Mouse (Mus musculus) telencephalon, adult 2 months (tissue): ENCODE measurements around the gene Zfr.
"Not testable (repeated sequence)": the region's sequence is repeated elsewhere in the genome, so short reads cannot be mapped to it uniquely, and the experiment has no call there.

Source experiments
- DNase-seq: peaks from one replicate; pipeline ENCODE4 v3.0.0-alpha.2; 2011; ENCODE audit warnings: low read depth, low spot score

Gene Zfr

GRCm38 (mm10) chr15:12194817-12195735, 77.4 kb downstream of the Zfr start:
- DNase-seq, result no peak

- no peak for DNase-seq
Observed at GRCm38 (mm10) chr15:12195966-12196365, 78.3 kb downstream of the Zfr start.

GRCm38 (mm10) chr15:12196410-12197191, 79.0 kb downstream of the Zfr start:
- DNase-seq, result no peak

GRCm38 (mm10) chr15:12197361-12197760, 79.7 kb downstream of the Zfr start:
- DNase-seq, result no peak

GRCm38 (mm10) chr15:12200021-12200420, 82.4 kb downstream of the Zfr start:
- DNase-seq, result no peak

GRCm38 (mm10) chr15:12201856-12202255, 84.2 kb downstream of the Zfr start:
- DNase-seq, result no peak

- no peak for DNase-seq
Observed at GRCm38 (mm10) chr15:12202456-12202855, 84.8 kb downstream of the Zfr start.

- DNase-seq, result not testable (repeated sequence)
Observed at GRCm38 (mm10) chr15:12203008-12203407, 85.4 kb downstream of the Zfr start.

- no peak for DNase-seq
Observed at GRCm38 (mm10) chr15:12203512-12204318, 86.1 kb downstream of the Zfr start.

- DNase-seq, result peak; percentile 97
Observed at GRCm38 (mm10) chr15:12204319-12205159, 86.9 kb downstream of the Zfr start, which contains the start of gene Mtmr12. Mtmr12 (plus strand) TSS chr15:12205028.

GRCm38 (mm10) chr15:12205160-12205901, 87.7 kb downstream of the Zfr start:
- DNase-seq, result no peak

GRCm38 (mm10) chr15:12205902-12206645, 88.4 kb downstream of the Zfr start:
- DNase-seq, result no peak

- DNase-seq, result no peak
Observed at GRCm38 (mm10) chr15:12206646-12207222, 89.1 kb downstream of the Zfr start.

GRCm38 (mm10) chr15:12207556-12208090, 90.0 kb downstream of the Zfr start:
- no peak for DNase-seq

- peak; percentile 83 for DNase-seq
Observed at GRCm38 (mm10) chr15:12211577-12211976, 93.9 kb downstream of the Zfr start.

- DNase-seq, result no peak
Observed at GRCm38 (mm10) chr15:12212266-12212665, 94.6 kb downstream of the Zfr start.

GRCm38 (mm10) chr15:12214531-12215414, 97.1 kb downstream of the Zfr start:
- DNase-seq, result no peak

- peak; percentile 94 for DNase-seq
Observed at GRCm38 (mm10) chr15:12215415-12215718, 97.7 kb downstream of the Zfr start.
